Mouse (Mus musculus) embryonic fibroblast, embryonic 13.5 days (primary cell): ENCODE data around the gene Hyal3.

Source experiments
- CTCF ChIP-seq: IDR thresholded peaks from 2 replicates; pipeline ENCODE4 v1.5.1; 2011; ENCODE audit warnings: mild to moderate bottlenecking, control low read depth, low read length, moderate library complexity, borderline replicate concordance; ENCODE audit not compliant: insufficient read depth
- POLR2A ChIP-seq: IDR thresholded peaks from 2 replicates; pipeline ENCODE4 v1.6.1; 2011; ENCODE audit warnings: low read depth, mild to moderate bottlenecking, control low read depth, low read length, moderate library complexity

DNA sequence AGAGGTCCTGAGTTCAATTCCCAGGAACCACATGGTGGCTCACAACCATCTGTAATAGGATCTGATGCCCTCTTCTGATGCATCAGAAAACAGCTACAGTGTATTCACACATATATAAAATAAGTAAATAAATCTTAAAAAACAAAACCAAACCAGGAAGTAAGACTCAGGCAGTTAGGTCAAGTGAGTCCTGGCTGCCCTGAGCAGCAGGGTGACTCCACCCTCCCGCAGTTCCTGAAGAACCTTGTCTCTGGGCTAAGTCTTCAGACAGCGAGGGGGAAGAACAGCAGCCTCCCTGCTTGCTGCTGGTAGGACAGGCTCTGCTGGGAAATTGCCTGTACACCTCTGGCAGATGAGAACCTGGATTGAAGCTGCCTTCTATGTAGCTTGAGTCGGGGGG, 24.3 kb upstream of the Hyal3 start:
- TF ChIP-seq CTCF (no peak), POLR2A (no peak)
